Mouse (Mus musculus) thymus, adult 2 months (tissue): Measurements from ENCODE around the gene 4930539E08Rik. TPM values are rescaled to one million over a fixed set of nuclear protein-coding genes. Genes with fewer than 3 reads are reported as not detected.
A peak's percentile ranks its signal among the peaks of the same experiment; 100 is the strongest.

Source experiments
- DNase-seq: peaks from one replicate; pipeline ENCODE4 v3.0.0; 2021
- H3K27ac ChIP-seq: fragments of 200-500 bp; 2 replicates; pipeline ENCODE4 v1.5.1; 2012; ENCODE audit warnings: low read length, control low read depth; ENCODE audit not compliant: control insufficient read depth, insufficient read depth
- H3K27me3 ChIP-seq: fragments of 200-500 bp; 2 replicates; pipeline ENCODE4 v1.6.1; 2012; ENCODE audit warnings: mild to moderate bottlenecking, low read length, moderate library complexity, mixed read lengths; ENCODE audit not compliant: control insufficient read depth, insufficient read depth
- H3K36me3 ChIP-seq: fragments of 200-500 bp; 2 replicates; pipeline ENCODE4 v1.6.1; 2012; ENCODE audit warnings: mild to moderate bottlenecking, low read length, moderate library complexity; ENCODE audit not compliant: control insufficient read depth, insufficient read depth
- H3K4me1 ChIP-seq: fragments of 200-500 bp; replicated peaks from 2 replicates; pipeline ENCODE4 v1.6.1; 2012; ENCODE audit warnings: low read length; ENCODE audit not compliant: control insufficient read depth, insufficient read depth
- H3K4me3 ChIP-seq: fragments of 200-500 bp; 2 replicates; pipeline ENCODE4 v1.5.1; 2012; ENCODE audit warnings: mild to moderate bottlenecking, low read length, control low read depth, moderate library complexity; ENCODE audit not compliant: control insufficient read depth, insufficient read depth
- CTCF ChIP-seq: fragments of 200-500 bp; IDR thresholded peaks from 2 replicates; pipeline ENCODE4 v1.5.1; 2012; ENCODE audit warnings: mild to moderate bottlenecking, control low read depth, low read length, moderate library complexity, borderline replicate concordance; ENCODE audit not compliant: control insufficient read depth, poor library complexity, insufficient read depth; ENCODE audit errors: extremely low read depth
- POLR2A ChIP-seq: fragments of 200-500 bp; IDR thresholded peaks from 2 replicates; pipeline ENCODE4 v1.6.1; 2012; ENCODE audit warnings: mild to moderate bottlenecking, low read length, control low read depth, moderate library complexity; ENCODE audit not compliant: control insufficient read depth, poor library complexity, insufficient read depth; ENCODE audit errors: extremely low read depth
- WGBS: fragments of 180-500 bp; shearing (Covaris S2); methylation state at CpG from one replicate; pipeline ENCODE4 v1.1.7; 2018; 5-methylcytosine and 5-hydroxymethylcytosine counted together
- polyA plus RNA-seq: library from polyadenylated mRNA; depleted of rRNA; stranded (reverse); fragments of >200 nt; gene quantifications from 2 replicates; pipeline ENCODE4 v1.2.3, GENCODE M21; 2012

Gene 4930539E08Rik
- polyA plus RNA-seq, 1 experiment, result 6.8 TPM

DNA sequence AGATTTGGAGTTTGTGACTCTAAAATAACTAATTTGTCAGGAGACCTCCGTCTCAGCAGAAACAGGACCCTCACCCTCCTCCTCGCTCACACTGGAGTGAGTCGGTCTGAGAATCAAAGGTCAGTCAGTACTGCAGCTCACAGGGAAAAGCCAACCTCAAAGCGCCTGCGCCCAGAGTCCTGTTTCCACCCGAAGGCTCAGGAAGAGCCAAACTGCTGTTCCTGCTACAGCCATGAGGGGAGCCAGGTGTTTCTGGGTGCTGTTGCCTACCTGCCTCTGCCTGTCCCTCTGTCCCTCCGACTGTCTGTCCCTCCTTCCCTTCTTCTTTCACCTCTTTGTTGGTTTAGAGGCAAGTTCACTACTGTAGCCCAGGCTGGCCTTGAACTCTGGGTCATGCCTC, 5.0 kb downstream of the 4930539E08Rik start:
- no peak for DNase-seq

DNA sequence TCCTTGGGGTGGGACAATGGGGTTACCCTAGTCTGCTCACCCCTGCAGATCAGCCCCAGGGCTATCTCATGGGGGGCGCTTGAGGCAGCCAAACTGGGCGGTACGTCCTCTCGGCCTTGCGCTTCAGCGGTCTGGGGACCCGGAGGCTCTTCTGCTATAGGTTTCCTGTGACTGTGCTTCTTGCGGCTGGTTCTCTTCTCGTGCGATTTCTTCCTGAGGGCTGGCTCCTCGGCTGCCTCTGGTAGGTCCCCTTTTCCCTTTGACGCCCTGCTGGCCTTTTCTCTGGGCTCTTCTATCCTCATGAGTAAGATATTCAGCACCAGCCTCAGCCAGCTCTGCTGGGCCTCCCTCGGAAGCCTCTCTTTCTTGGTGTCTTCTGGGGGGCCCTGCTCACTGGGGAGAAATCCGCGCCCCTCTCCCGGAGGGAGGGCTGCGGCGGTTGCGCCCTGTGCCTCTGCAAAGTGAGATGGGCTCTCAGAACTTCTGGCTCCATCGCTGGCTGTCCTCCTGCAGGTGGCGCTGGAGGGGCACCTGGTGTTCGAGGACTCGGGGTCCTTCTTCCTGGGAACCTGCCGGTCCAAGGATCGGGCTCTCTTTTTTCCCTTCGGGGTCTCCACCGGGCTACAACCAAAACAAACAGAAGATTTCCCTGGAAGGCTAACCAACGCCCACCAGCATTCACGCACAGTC, 5.7 kb downstream of the 4930539E08Rik start:
- Histone ChIP-seq H3K27ac (no peak overlapping the region), H3K4me3 (peak overlapping the region; percentile 35), H3K27me3 (no peaks in the 10 kb centered on the region), H3K36me3 (no peaks in the 10 kb centered on the region), H3K4me1 (peaks cover 23% of the 10 kb centered on the region)
- TF ChIP-seq CTCF (peak; percentile 58; the same call in 1 of the 2 replicates), POLR2A (no peak)
- peak; percentile 70 for DNase-seq
- 4% methylated on average over 29 of the region's 29 CpGs for WGBS

More for the DNA sequence above, 5.0 kb downstream of the 4930539E08Rik start:
- Histone ChIP-seq H3K4me1 (peaks cover 23% of the 10 kb centered on the region), H3K27me3 (no peaks in the 10 kb centered on the region), H3K27ac (no peak overlapping the region), H3K4me3 (no peak overlapping the region), H3K36me3 (no peaks in the 10 kb centered on the region)
- 75% methylated on average over 7 of the region's 7 CpGs for WGBS
- TF ChIP-seq CTCF, result no peak
- TF ChIP-seq POLR2A, result no peak

DNA sequence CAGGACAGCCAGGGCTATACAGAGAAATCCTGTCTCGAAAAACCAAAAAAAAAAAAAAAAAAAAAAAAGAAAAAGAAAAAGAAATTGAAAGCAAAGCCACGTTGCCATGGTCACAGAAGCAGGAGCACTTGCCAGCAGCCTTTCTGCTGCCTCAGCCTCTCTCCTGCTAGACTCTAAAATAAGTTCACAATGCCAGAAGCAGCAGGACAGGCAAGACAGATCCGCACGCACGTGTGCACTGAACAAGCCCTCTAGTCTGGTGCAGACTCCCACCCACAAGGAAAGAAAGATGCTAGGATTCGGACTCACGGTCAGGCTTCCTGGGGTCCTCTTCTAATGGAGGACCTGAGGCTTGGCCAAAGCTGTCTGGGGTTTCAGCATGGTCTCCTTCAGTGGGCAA, 7.2 kb downstream of the 4930539E08Rik start:
- Histone ChIP-seq H3K4me1 (peaks cover 23% of the 10 kb centered on the region), H3K27ac (no peak overlapping the region), H3K27me3 (no peaks in the 10 kb centered on the region), H3K36me3 (no peaks in the 10 kb centered on the region), H3K4me3 (no peak overlapping the region)
- DNase-seq, result no peak
- WGBS, result 41% methylated on average over 7 of the region's 7 CpGs
- TF ChIP-seq POLR2A (no peak), CTCF (no peak)

DNA sequence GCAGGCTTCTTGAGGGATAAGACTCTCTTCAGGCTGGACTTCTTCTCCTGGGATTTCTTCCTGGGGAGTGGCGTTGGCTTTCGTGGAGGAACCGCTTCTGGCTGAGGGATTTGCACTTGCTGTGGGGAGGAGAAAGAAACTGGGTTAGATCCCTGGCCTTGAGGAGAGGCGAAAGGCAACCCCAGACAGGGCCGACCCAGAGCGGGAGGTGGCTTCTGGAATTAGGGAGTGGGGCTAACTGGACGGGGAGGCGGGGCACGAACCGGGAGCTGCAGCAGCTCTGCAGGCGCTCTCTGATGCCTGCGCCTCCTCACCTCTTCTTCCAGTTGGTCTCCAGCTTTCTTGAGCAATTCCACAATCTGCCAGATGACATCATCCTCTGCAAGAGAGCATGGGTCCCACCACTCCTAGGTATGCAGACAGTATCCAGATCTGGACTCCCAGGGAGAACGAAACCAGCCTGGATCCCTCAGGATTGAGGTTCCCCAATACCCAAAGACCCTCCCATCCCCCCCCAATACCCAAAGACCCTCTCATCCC, 9.7 kb downstream of the 4930539E08Rik start:
- Histone ChIP-seq H3K4me3 (no peak overlapping the region), H3K4me1 (peaks cover 23% of the 10 kb centered on the region), H3K36me3 (no peaks in the 10 kb centered on the region), H3K27ac (no peak overlapping the region), H3K27me3 (no peaks in the 10 kb centered on the region)
- TF ChIP-seq CTCF, result no peak
- TF ChIP-seq POLR2A, result no peak
- no peak for DNase-seq
- 94% methylated on average over 13 of the region's 13 CpGs for WGBS

- no peaks in the 10 kb centered on the region for H3K36me3 ChIP-seq
- no peak overlapping the region for H3K27ac ChIP-seq
- no peak overlapping the region for H3K4me3 ChIP-seq
- peak; percentile 66 for DNase-seq
- peaks cover 23% of the 10 kb centered on the region for H3K4me1 ChIP-seq
- TF ChIP-seq CTCF (peak; percentile 79; the same call in 1 of the 2 replicates), POLR2A (no peak)
- H3K27me3 ChIP-seq, result no peaks in the 10 kb centered on the region
- WGBS, result 55% methylated on average over 23 of the region's 23 CpGs
Observed at GRCm38 (mm10) chr17:28904546-28905376, 10.4 kb downstream of the 4930539E08Rik start.

DNA sequence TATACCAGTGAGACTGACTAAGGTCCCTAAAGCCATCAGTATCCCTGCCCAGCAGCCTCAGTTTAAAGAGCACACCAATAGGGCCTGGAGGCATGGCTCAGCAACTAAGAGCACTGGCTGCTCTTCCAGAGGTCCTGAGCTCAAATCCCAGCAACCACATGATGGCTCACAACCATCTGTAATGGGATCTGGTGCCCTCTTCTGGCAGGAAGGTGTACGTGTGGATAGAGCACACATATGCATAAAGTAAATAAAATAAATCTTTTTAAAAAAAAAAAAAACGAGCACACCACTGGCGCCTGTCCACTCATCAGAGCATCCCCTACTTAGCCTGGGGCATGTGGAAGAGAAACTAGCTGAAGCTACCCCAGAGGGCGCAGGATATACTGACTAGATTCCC, 13.6 kb downstream of the 4930539E08Rik start:
- Histone ChIP-seq H3K4me3 (no peak overlapping the region), H3K27ac (no peak overlapping the region), H3K36me3 (no peaks in the 10 kb centered on the region), H3K27me3 (no peaks in the 10 kb centered on the region), H3K4me1 (peaks cover 3% of the 10 kb centered on the region; the same call in 1 of the 2 replicates)
- WGBS, result 92% methylated on average over 4 of the region's 4 CpGs
- TF ChIP-seq CTCF, result no peak
- TF ChIP-seq POLR2A, result no peak
- no peak for DNase-seq
